Mouse (Mus musculus) lung, embryonic 16.5 days (tissue): Measurements from ENCODE around the gene Ptpn1. TPM values are rescaled to one million over a fixed set of nuclear protein-coding genes. Genes with fewer than 3 reads are reported as not detected.

ENCODE experiments used
- ATAC-seq: fragments of 200-750 bp; cut with Nextera tagmentation; 2 replicates; pipeline ENCODE4 v1.8.0; 2017; ENCODE audit warnings: low read depth, mild to moderate bottlenecking, moderate library complexity
- H3K27ac ChIP-seq: fragments of 300-500 bp; sonication (generic); 2 replicates; pipeline ENCODE4 v1.5.1; 2014; ENCODE audit warnings: mild to moderate bottlenecking, control low read depth, low read length
- H3K27me3 ChIP-seq: fragments of 300-500 bp; sonication (generic); 2 replicates; pipeline ENCODE4 v1.6.1; 2014; ENCODE audit warnings: low read depth, low read length, mixed read lengths; ENCODE audit not compliant: control insufficient read depth, insufficient read depth
- H3K36me3 ChIP-seq: fragments of 300-500 bp; sonication (generic); 2 replicates; pipeline ENCODE4 v1.6.1; 2014; ENCODE audit warnings: low read length; ENCODE audit not compliant: control insufficient read depth, insufficient read depth
- H3K4me1 ChIP-seq: fragments of 300-500 bp; sonication (generic); replicated peaks from 2 replicates; pipeline ENCODE4 v1.6.1; 2014; ENCODE audit warnings: low read length, mixed read lengths; ENCODE audit not compliant: control insufficient read depth, insufficient read depth
- H3K4me2 ChIP-seq: fragments of 300-500 bp; sonication (generic); 2 replicates; pipeline ENCODE4 v1.6.1; 2014; ENCODE audit warnings: low read depth, low read length, control low read depth
- H3K4me3 ChIP-seq: fragments of 300-500 bp; sonication (generic); 2 replicates; pipeline ENCODE4 v1.5.1; 2014; ENCODE audit warnings: mild to moderate bottlenecking, low read length, control low read depth
- H3K9ac ChIP-seq: fragments of 300-500 bp; sonication (generic); 2 replicates; pipeline ENCODE4 v1.6.1; 2014; ENCODE audit warnings: low read length, control low read depth
- H3K9me3 ChIP-seq: fragments of 300-500 bp; sonication (generic); 2 replicates; pipeline ENCODE4 v1.6.1; 2016; ENCODE audit warnings: low read length; ENCODE audit not compliant: control insufficient read depth
- WGBS: fragments of 180-500 bp; shearing (Covaris S2); extraction: QIAGEN DNeasy Blood & Tissue Kit; methylation state at CpG from one replicate; pipeline ENCODE4 v1.1.7; 2014; 5-methylcytosine and 5-hydroxymethylcytosine counted together
- polyA plus RNA-seq: library from polyadenylated mRNA; unstranded; fragments of >200 nt; fragmentation: Nextera tagmentation; extraction: Ambion mirVana; gene quantifications from 2 replicates; pipeline ENCODE4 v1.2.1, GENCODE M21; 2015

Ptpn1 gene
- polyA plus RNA-seq, 1 experiment from 2014 or later = 73.3 TPM

- Histone ChIP-seq H3K4me2 (no peak overlapping the region), H3K4me3 (no peak overlapping the region), H3K9me3 (no peaks in the 10 kb centered on the region), H3K36me3 (no peaks in the 10 kb centered on the region), H3K27me3 (no peaks in the 10 kb centered on the region; the same call in 1 of the 2 replicates), H3K27ac (no peak overlapping the region), H3K4me1 (peaks cover 32% of the 10 kb centered on the region), H3K9ac (no peak overlapping the region)
- ATAC-seq = no peak
- WGBS = 16% methylated on average over 7 of the region's 7 CpGs
Measured at GRCm38 (mm10) chr2:167986762-167987161, 54.9 kb downstream of the Ptpn1 start.

GRCm38 (mm10) chr2:167987640-167988039 lies 55.8 kb downstream of the Ptpn1 start:
- Histone ChIP-seq H3K9ac (no peak overlapping the region), H3K27me3 (no peaks in the 10 kb centered on the region; the same call in 1 of the 2 replicates), H3K36me3 (no peaks in the 10 kb centered on the region), H3K9me3 (no peaks in the 10 kb centered on the region), H3K27ac (no peak overlapping the region), H3K4me1 (peaks cover 32% of the 10 kb centered on the region), H3K4me2 (no peak overlapping the region), H3K4me3 (no peak overlapping the region)
- 43% methylated on average over 12 of the region's 12 CpGs for WGBS
- ATAC-seq = peak; percentile 23; the same call in 1 of the 2 replicates

- H3K4me1 ChIP-seq = peaks cover 30% of the 10 kb centered on the region
- peak overlapping the region; percentile 26 for H3K4me3 ChIP-seq
- H3K9me3 ChIP-seq = no peaks in the 10 kb centered on the region
- H3K27me3 ChIP-seq = no peaks in the 10 kb centered on the region; the same call in 1 of the 2 replicates
- H3K27ac ChIP-seq = peak overlapping the region; percentile 41
- peak; percentile 88 for ATAC-seq
- H3K4me2 ChIP-seq = peak overlapping the region; percentile 20
- H3K36me3 ChIP-seq = no peaks in the 10 kb centered on the region
- WGBS = 32% methylated on average over 14 of the region's 14 CpGs
- H3K9ac ChIP-seq = peak overlapping the region; percentile 54
Measured at GRCm38 (mm10) chr2:167989310-167989709, 57.5 kb downstream of the Ptpn1 start.

GRCm38 (mm10) chr2:167993260-167993659 lies 61.4 kb downstream of the Ptpn1 start:
- H3K4me1 ChIP-seq = peaks cover 17% of the 10 kb centered on the region
- H3K9ac ChIP-seq = peak overlapping the region; percentile 27; the same call in 1 of the 2 replicates
- H3K4me2 ChIP-seq = no peak overlapping the region
- WGBS = 45% methylated on average over 13 of the region's 13 CpGs
- H3K36me3 ChIP-seq = no peaks in the 10 kb centered on the region
- ATAC-seq = no peak
- no peak overlapping the region for H3K27ac ChIP-seq
- no peak overlapping the region for H3K4me3 ChIP-seq
- no peaks in the 10 kb centered on the region for H3K9me3 ChIP-seq
- no peaks in the 10 kb centered on the region for H3K27me3 ChIP-seq

- Histone ChIP-seq H3K9ac (no peak overlapping the region), H3K27ac (no peak overlapping the region), H3K9me3 (peaks cover 5% of the 10 kb centered on the region; the same call in 1 of the 2 replicates), H3K27me3 (no peaks in the 10 kb centered on the region), H3K4me1 (no peaks in the 10 kb centered on the region), H3K4me2 (no peak overlapping the region), H3K4me3 (no peak overlapping the region), H3K36me3 (no peaks in the 10 kb centered on the region)
- no peak for ATAC-seq
- 50% methylated on average over 19 of the region's 19 CpGs for WGBS
Measured at GRCm38 (mm10) chr2:167995870-167996635, 64.2 kb downstream of the Ptpn1 start.

GRCm38 (mm10) chr2:167996672-167997215 lies 64.9 kb downstream of the Ptpn1 start:
- 28% methylated on average over 8 of the region's 8 CpGs for WGBS

GRCm38 (mm10) chr2:167997562-167997961 lies 65.7 kb downstream of the Ptpn1 start:
- WGBS = 50% methylated on average over 3 of the region's 3 CpGs
- H3K36me3 ChIP-seq = no peaks in the 10 kb centered on the region
- H3K4me3 ChIP-seq = no peak overlapping the region
- ATAC-seq = no peak
- no peaks in the 10 kb centered on the region for H3K27me3 ChIP-seq
- H3K27ac ChIP-seq = no peak overlapping the region
- peaks cover 5% of the 10 kb centered on the region; the same call in 1 of the 2 replicates for H3K9me3 ChIP-seq
- H3K4me1 ChIP-seq = no peaks in the 10 kb centered on the region
- no peak overlapping the region for H3K9ac ChIP-seq
- H3K4me2 ChIP-seq = no peak overlapping the region

More at GRCm38 (mm10) chr2:167996672-167997215, 64.9 kb downstream of the Ptpn1 start:
- Histone ChIP-seq H3K4me1 (no peaks in the 10 kb centered on the region), H3K9me3 (peaks cover 5% of the 10 kb centered on the region; the same call in 1 of the 2 replicates), H3K27me3 (no peaks in the 10 kb centered on the region), H3K9ac (no peak overlapping the region), H3K36me3 (no peaks in the 10 kb centered on the region), H3K4me2 (no peak overlapping the region), H3K27ac (no peak overlapping the region), H3K4me3 (no peak overlapping the region)
- no peak for ATAC-seq

- WGBS = 70% methylated on average over 3 of the region's 3 CpGs
- no peak overlapping the region for H3K4me3 ChIP-seq
Measured at GRCm38 (mm10) chr2:167999145-167999743, 67.4 kb downstream of the Ptpn1 start.

GRCm38 (mm10) chr2:168002188-168002587 lies 70.3 kb downstream of the Ptpn1 start:
- Histone ChIP-seq H3K27ac (no peak overlapping the region), H3K4me3 (no peak overlapping the region), H3K9me3 (peaks cover 5% of the 10 kb centered on the region; the same call in 1 of the 2 replicates), H3K36me3 (no peaks in the 10 kb centered on the region), H3K27me3 (no peaks in the 10 kb centered on the region), H3K4me1 (peaks cover 8% of the 10 kb centered on the region), H3K4me2 (no peak overlapping the region), H3K9ac (no peak overlapping the region)
- no peak for ATAC-seq
- WGBS = 57% methylated on average over 4 of the region's 4 CpGs

More at GRCm38 (mm10) chr2:167999145-167999743, 67.4 kb downstream of the Ptpn1 start:
- Histone ChIP-seq H3K4me1 (peaks cover 8% of the 10 kb centered on the region), H3K27me3 (no peaks in the 10 kb centered on the region), H3K36me3 (no peaks in the 10 kb centered on the region), H3K9me3 (peaks cover 5% of the 10 kb centered on the region; the same call in 1 of the 2 replicates), H3K4me2 (no peak overlapping the region), H3K27ac (no peak overlapping the region), H3K9ac (0 out of 2 replicates have a peak overlapping the region, but pooled peaks have one; percentile 22)
- peak; percentile 11; the same call in 1 of the 2 replicates for ATAC-seq
